ENCODE assay signal across 10 mouse cellular contexts in the genomic region with DNA sequence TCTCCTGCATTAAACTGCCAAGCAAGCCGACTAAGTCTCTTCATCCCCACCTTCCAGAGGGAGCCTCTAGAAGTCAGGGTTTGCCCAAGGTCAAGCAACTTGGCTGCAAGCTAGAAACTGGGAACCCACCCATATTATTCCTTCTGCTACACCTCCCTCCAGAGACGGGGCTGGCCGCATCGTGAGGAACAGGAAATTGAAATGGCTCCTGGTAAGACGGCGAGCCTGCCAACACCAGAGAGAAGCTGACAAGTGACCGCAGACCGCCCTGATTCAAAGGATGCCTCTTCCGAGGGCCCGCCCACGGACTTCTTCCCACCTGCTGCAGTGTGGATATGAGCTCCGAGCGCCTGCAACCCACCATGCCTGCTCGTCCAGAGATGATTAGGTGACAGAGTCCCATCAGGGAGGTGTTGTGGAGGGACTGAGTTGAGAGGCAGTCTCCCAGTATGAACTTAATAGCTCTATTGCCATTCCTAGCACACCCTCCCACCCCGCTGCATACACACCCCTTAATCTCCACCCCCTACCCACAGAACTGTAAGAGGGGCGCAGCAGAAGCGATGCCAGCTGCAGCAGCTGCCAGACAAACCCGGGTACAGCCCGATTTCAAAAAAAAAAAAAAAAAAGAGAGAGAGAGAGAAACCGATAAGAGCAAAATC.
A peak's percentile ranks its signal among the peaks of the same experiment; 100 is the strongest.
DNase-seq lines count a peak whose midpoint lies in the region; TF ChIP-seq lines count a peak whose summit lies in the region.
"Had no signal": no experiment of that assay in that cellular context is flagged by ENCODE, and none has a peak within 500 bp of the region (broad histone marks: within the 10 kb centered on the region; RNA-seq: fewer than 3 reads in every experiment).

No protein-coding gene starts in this region.

- H3K4me3 ChIP-seq in kidney, adult 2 months (ENCODE audit: insufficient read depth, low read depth, low read length): no peak overlapping the region
- H3K4me3 ChIP-seq in gastrocnemius, adult 2 months: peak overlapping the region; percentile 56
- H3K4me3 ChIP-seq: neural tube, embryonic 12.5 days had no signal

- 78% methylated on average over 20 of the region's 20 CpGs for WGBS in kidney, adult 2 months

- TF ChIP-seq CTCF in kidney, adult 2 months (conservative IDR thresholded peaks at IDR 0.05; ENCODE audit: insufficient read depth, insufficient read length, low read depth, low read length): no peak
- TF ChIP-seq CTCF in gastrocnemius, adult 2 months (IDR thresholded peaks at IDR 0.05): no peak

- intact Hi-C loops in gastrocnemius, adult 2 months (cut with DNase I): loop anchor here (5.0 kb wide), 1 partner anchor 45 kb away; no protein-coding TSS in a partner anchor

- DNase-seq in kidney, adult 2 months: peak; percentile 27
- no peak for DNase-seq in kidney, postnatal 14 days
- DNase-seq in brain, adult 2 months (ENCODE audit: low read depth, low spot score): peak; percentile 90
- peak; percentile 91 for DNase-seq in cerebellum, adult 11-12 months
- DNase-seq in gastrocnemius, adult 2 months: peak; percentile 74
- no peak for DNase-seq in thymus, postnatal 36 days
- DNase-seq in adrenal gland, adult 2 months: no peak
- DNase-seq: adrenal gland, adult 8-10 months had no signal

- no peak for TF ChIP-seq POLR2A in kidney, adult 2 months (IDR thresholded peaks at IDR 0.05; ENCODE audit: low read depth, low read length)

- no peaks in the 10 kb centered on the region for H3K36me3 ChIP-seq in kidney, adult 2 months (ENCODE audit: control insufficient read depth, insufficient read depth, low read length)

- H3K4me1 ChIP-seq in kidney, adult 2 months (ENCODE audit: control insufficient read depth, insufficient read depth, low read length): no peaks in the 10 kb centered on the region

- H3K27ac ChIP-seq in kidney, adult 2 months (ENCODE audit: insufficient read depth, low read depth, low read length): no peak overlapping the region
- peak overlapping the region; percentile 1; the same call in 1 of the 2 replicates for H3K27ac ChIP-seq in gastrocnemius, adult 2 months
- H3K27ac ChIP-seq: liver, embryonic 14.5 days; neural tube, embryonic 12.5 days had no signal

- no peaks in the 10 kb centered on the region for H3K27me3 ChIP-seq in kidney, adult 2 months (replicated peaks; ENCODE audit: control insufficient read depth, insufficient read depth, low read length)
- H3K27me3 ChIP-seq: neural tube, embryonic 12.5 days had no signal

Comparison
In these comparisons a context has a peak if more than half of its experiments do, and no peak if none do; other contexts are left out.
1. DNase-seq: peak in kidney, adult 2 months (single experiment), brain, adult 2 months (single experiment), cerebellum, adult 11-12 months (single experiment) and gastrocnemius, adult 2 months (single experiment); none in kidney, postnatal 14 days (single experiment), thymus, postnatal 36 days (0 of 2) and adrenal gland, adult 2 months (single experiment).